Mouse (Mus musculus) frontal cortex, postnatal 10 days (tissue): ENCODE data around the gene Adh1.

Experiments
- DNase-seq, 2 experiments: peaks; one replicate each; pipeline ENCODE4 v3.0.0; 2022; ENCODE audit warnings: low spot score in 2 of 2, mixed read lengths in 1 of 2

Adh1 gene

DNA sequence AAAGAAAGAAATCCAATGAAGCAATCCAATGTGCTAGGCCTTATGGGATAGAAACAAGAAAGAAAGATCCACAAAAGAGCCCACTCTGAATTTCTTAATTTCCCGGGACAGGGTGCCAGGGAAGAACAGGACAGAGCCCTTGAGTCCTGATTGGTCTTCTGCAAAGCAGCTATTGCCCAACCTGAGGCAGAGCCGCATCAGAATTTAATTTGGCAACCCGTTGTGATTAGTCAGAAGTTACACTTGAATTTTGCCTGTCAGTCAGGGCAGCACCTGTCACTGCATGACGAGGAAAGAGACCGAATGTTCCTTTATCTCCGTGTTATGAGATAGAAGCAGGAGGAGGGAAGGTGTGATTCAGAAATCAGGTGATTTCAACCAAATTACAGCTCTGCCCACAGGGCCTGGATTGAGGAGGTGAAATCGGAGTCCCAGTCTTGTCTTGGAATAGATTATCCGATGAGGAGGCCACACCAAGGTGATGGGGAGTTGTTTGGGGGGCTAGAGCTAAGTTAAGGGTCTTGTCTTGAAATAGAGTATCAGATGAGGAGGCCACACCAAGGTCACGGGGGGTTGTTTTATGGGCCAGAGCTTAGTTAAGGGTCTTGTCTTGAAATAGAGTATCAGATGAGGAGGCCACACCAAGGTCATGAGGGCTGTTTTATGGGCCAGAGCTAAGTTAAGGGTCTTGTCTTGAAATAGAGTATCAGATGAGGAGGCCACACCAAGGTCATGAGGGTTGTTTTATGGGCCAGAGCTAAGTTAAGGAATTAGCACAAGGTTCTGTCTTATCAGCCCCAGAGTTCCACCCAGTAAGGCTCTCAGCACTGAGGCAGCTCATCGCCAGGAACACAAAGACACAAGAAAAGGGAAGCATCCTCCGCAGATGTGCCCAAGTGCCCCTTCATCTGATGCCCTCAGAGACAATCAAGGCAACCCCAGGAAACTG, at the start of gene Adh1:
Gene Adh1 (plus strand): TSS at position 271 of the 949 bp plus-strand sequence.
- no peak for DNase-seq

GRCm38 (mm10) chr3:138212431-138212951, 48.3 kb upstream of the Adh1 start:
- DNase-seq = no peak

- DNase-seq = no peak
Observed at GRCm38 (mm10) chr3:138215395-138215989, 45.3 kb upstream of the Adh1 start.

DNA sequence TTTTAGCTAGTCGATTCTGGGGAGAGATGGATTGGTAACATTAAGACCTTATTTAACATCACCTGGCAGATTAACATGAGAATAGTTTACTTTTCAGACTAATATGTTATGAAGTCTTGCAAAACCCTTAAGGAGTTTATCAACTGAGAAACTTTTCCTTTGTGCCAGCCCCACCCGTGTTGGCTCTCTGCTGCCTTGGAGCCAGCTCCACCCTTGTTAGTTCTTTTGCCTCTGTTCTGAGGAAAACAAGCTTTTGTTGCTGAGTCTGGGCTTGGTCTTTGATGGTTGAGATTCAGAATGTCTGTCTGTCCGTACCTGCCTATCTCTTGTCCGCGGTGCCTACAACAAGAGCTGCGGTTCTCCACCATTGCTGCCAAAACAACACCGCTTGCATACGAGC, 44.7 kb upstream of the Adh1 start:
- no peak for DNase-seq

DNA sequence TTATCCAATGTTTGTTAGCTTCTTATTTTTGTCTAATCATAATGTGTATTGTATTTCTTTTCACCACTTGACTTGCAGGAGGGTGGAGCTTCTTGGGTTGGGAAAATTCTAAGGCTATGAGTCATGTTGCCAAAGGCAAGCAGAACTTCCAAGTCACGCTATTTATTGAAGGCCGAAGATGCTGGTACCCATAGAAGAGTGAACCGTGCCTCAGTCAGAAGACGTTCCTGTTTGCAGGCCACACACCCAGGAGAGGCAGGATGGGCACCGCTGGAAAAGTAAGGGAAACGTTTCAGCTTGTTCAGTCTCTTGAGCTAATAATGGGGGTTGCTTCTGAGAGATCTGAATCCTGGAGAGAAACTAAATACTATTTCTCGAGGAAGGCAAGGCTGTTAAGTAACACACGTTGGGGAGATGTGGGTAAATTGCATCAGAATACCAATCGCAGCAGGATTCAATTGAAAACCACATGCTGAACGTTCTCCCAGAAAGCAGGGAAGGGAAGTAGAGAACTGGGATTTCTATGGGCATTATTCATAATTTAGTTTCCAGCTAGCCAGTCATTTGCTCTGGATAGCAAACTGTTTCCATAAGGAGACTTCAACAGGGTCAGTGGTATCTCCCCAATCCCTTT, 43.0 kb upstream of the Adh1 start, which contains the start of gene Adh7:
Gene Adh7 (plus strand): TSS at position 130 of the 634 bp plus-strand sequence.
- no peak for DNase-seq

- no peak for DNase-seq
Observed at GRCm38 (mm10) chr3:138221116-138221515, 39.7 kb upstream of the Adh1 start.

DNA sequence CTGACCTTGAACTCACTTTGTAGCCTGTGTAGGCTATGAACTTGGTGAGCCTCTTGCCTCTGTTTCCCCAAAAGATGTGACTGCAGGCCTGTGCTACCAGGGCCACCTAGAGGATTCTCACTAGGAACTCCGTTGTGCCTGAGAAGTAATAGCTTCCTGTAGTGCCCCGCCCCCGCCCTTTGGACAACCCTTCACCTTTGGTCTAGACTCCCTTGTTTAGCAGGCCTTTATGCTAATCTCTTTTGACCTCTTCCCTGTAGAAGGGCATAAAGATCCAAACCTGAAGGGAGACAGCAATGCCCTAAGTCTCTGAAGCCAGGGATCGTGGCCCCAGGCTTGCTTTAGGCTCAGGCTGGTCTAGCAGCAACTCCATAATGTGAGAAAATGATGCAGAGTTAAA, 38.3 kb upstream of the Adh1 start:
- no peak for DNase-seq

GRCm38 (mm10) chr3:138222952-138223351, 37.8 kb upstream of the Adh1 start:
- peak in 1 of 2 experiments; percentile 20 for DNase-seq

DNA sequence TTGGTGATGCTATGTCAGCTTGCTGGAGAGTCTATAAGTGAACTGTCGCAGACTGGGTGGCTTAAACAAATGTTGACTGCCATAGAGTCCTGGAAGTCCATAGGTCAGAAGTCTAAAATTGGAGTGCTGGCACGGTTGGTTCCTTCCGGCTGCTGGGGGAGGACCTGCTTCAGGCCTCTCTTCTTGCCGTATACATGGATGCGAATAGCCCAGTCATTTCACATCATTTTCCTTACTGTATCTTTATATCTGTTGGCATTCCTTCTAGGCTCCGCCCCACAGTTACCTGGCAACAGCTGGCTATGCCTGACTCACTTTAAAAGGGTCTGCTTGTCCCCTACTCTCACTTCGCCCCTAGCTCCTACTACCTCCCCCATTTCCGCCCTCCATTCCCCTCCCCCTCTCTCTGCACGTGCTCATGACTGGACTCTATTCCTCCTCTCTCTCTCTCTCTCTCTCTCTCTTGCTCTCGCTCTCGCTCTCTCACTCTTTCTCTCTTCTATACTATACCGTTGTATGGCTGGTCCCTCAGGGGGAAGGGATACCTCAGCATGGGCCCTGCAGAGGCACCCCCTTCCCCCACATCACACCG, 36.3 kb upstream of the Adh1 start:
- DNase-seq = no peak

DNA sequence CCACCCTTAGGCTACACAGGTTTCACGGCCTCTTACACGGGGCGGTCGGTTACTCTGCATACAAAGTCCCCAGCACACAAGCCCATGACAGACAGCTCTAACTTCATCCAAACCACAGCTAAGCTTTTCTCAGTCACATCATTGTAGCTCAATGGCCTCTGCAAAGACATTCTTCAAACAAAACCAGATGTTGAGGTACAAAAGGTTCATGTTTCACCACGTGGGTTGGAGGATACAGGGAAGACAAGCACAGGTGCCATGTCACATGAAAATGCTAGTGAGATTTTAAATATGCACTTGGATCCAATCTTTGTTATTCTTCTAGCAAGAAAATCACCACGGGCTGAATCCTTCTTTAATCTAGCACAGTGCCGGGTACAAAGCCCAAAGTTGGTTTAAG, 35.5 kb upstream of the Adh1 start:
- no peak for DNase-seq

GRCm38 (mm10) chr3:138225853-138226252, 34.9 kb upstream of the Adh1 start:
- no peak for DNase-seq

- DNase-seq = no peak
Observed at GRCm38 (mm10) chr3:138226476-138226875, 34.3 kb upstream of the Adh1 start.

GRCm38 (mm10) chr3:138227082-138227481, 33.7 kb upstream of the Adh1 start:
- no peak for DNase-seq

DNA sequence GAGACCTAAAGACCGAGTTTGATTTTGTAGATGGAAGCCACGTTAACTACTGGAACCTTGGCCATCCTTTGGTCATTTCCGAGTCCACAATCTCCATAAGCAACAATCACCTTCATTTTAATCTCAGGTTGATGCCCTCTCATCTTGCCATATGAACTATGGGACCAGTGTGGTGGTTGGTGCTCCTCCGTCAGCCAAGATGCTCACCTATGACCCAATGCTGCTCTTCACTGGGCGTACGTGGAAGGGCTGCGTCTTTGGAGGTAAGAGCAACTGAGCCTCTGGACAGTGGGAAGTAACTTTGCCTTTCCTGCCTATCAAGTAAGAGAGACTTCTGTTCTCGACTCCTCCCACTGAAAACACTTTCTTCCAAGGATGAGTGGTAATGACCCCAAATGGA, 33.0 kb upstream of the Adh1 start:
- no peak for DNase-seq

DNA sequence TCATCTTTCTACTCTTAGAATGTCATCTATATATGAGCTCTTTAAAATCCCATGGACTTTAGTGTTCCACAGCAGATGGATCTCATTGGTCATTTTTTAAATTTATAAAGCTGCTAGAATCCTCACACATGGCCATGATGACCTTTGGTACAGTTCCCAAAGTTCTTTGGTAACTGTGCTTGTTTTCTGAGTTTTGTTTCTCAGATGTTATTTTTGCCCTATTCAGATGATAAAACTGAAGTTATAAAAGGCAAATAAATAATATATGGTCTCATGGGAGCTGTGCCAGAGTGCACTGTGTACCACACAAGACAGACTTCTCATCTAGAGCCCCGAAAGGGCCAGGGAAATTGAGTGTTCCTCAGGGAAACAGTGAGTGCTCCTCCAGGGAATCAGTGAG, 31.3 kb upstream of the Adh1 start:
- no peak for DNase-seq

- DNase-seq = no peak
Observed at GRCm38 (mm10) chr3:138230266-138230665, 30.5 kb upstream of the Adh1 start.

- no peak for DNase-seq
Observed at GRCm38 (mm10) chr3:138231531-138231930, 29.3 kb upstream of the Adh1 start.

- no peak for DNase-seq
Observed at GRCm38 (mm10) chr3:138236546-138237163, 24.1 kb upstream of the Adh1 start.

- DNase-seq = no peak
Observed at GRCm38 (mm10) chr3:138238046-138238445, 22.7 kb upstream of the Adh1 start.

GRCm38 (mm10) chr3:138239461-138239860, 21.3 kb upstream of the Adh1 start:
- no peak for DNase-seq

DNA sequence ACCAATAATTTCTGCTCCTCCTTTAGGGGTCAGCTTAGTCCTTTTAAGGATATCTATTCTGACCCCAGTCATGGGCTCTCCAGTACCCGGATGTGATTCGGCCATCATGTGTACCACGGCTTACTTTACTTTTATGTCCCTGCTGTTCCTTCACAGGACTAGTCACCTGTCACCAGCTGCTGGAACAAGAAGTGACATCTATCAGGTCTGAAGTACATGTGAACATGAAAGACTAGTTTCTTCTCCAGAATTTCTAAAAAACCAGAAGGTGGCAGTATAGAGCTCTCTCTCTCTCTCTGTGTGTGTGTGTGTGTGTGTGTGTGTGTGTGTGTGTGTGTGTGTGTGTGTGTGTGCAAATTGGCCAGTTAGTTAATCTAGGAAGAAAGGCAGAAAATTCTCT, 20.4 kb upstream of the Adh1 start:
- no peak for DNase-seq
